Mouse (Mus musculus): Measurements from ENCODE around the gene Ercc4.

Ercc4 gene

GRCm38 (mm10) chr16:13147810-13148555, 38.5 kb downstream of the Ercc4 start:
- DNase-seq (ENCODE audit: low spot score) = no peak

GRCm38 (mm10) chr16:13149950-13150349, 40.5 kb downstream of the Ercc4 start:
- DNase-seq (ENCODE audit: low spot score) = no peak

- DNase-seq (ENCODE audit: low spot score) = no peak
Observed at GRCm38 (mm10) chr16:13150790-13151189, 41.3 kb downstream of the Ercc4 start.

GRCm38 (mm10) chr16:13152475-13152874, 43.0 kb downstream of the Ercc4 start:
- DNase-seq (ENCODE audit: low spot score) = no peak

GRCm38 (mm10) chr16:13153215-13153614, 43.7 kb downstream of the Ercc4 start:
- DNase-seq (ENCODE audit: low spot score) = no peak

- no peak for DNase-seq (ENCODE audit: low spot score)
Observed at GRCm38 (mm10) chr16:13154352-13154751, 44.9 kb downstream of the Ercc4 start.

GRCm38 (mm10) chr16:13157314-13157713, 47.8 kb downstream of the Ercc4 start:
- DNase-seq (ENCODE audit: low spot score) = no peak

GRCm38 (mm10) chr16:13158153-13158670, 48.7 kb downstream of the Ercc4 start:
- DNase-seq (ENCODE audit: low spot score) = no peak

GRCm38 (mm10) chr16:13158906-13159889, 49.7 kb downstream of the Ercc4 start:
- DNase-seq (ENCODE audit: low spot score) = peak; percentile 27

- DNase-seq (ENCODE audit: low spot score) = peak; percentile 97
Observed at GRCm38 (mm10) chr16:13159927-13160644, 50.6 kb downstream of the Ercc4 start.

- DNase-seq (ENCODE audit: low spot score) = no peak
Observed at GRCm38 (mm10) chr16:13161516-13161915, 52.0 kb downstream of the Ercc4 start.

- no peak for DNase-seq (ENCODE audit: low spot score)
Observed at GRCm38 (mm10) chr16:13167731-13168130, 58.2 kb downstream of the Ercc4 start.

- no peak for DNase-seq (ENCODE audit: low spot score)
Observed at GRCm38 (mm10) chr16:13173055-13173742, 63.7 kb downstream of the Ercc4 start.

- no peak for DNase-seq (ENCODE audit: low spot score)
Observed at GRCm38 (mm10) chr16:13182526-13182925, 73.0 kb downstream of the Ercc4 start.

- DNase-seq (ENCODE audit: low spot score) = no peak
Observed at GRCm38 (mm10) chr16:13183182-13183742, 73.8 kb downstream of the Ercc4 start.

- no peak for DNase-seq (ENCODE audit: low spot score)
Observed at GRCm38 (mm10) chr16:13184381-13184780, 74.9 kb downstream of the Ercc4 start.

- peak; percentile 43 for DNase-seq (ENCODE audit: low spot score)
Observed at GRCm38 (mm10) chr16:13189430-13190107, 80.1 kb downstream of the Ercc4 start.

GRCm38 (mm10) chr16:13190471-13190870, 81.0 kb downstream of the Ercc4 start:
- DNase-seq (ENCODE audit: low spot score) = no peak

GRCm38 (mm10) chr16:13191166-13191565, 81.7 kb downstream of the Ercc4 start:
- DNase-seq (ENCODE audit: low spot score) = no peak

GRCm38 (mm10) chr16:13193663-13194071, 84.2 kb downstream of the Ercc4 start:
- DNase-seq (ENCODE audit: low spot score) = no peak
